Mouse (Mus musculus) liver, adult 2 months (tissue): Measurements from ENCODE around the gene Dhx32.

Experiments used
- CTCF ChIP-seq: fragments of 200-500 bp; IDR thresholded peaks from 2 replicates; pipeline ENCODE4 v1.5.1; 2011; ENCODE audit warnings: low read depth, low read length, control low read depth
- POLR2A ChIP-seq: fragments of 200-500 bp; IDR thresholded peaks from 2 replicates; pipeline ENCODE4 v1.6.1; 2011; ENCODE audit warnings: low read length, control low read depth; ENCODE audit not compliant: insufficient read depth; ENCODE audit errors: extremely low read depth

DNA sequence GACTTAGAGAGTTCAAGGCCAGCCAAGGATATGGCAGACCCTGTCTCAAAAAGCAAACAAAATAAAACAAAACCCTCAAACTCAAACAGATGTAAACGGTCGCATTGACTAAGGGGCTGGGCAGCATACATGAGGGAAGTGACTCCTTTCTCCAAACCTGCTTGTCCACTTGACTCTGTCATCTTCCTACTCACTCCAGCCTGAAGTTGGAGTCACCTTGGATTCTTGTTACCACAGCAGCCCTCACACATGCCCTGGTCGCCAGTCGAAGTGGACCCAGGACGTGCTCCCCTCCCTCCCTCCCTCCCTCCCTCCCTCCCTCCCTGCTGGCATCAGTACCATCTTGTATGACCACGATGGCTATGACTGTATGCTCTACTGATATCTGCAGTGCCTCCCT, 943 bp downstream of the Dhx32 start:
- TF ChIP-seq POLR2A (no peak), CTCF (no peak)
